ENCODE assay signal across 18 mouse cellular contexts in the genomic region with DNA sequence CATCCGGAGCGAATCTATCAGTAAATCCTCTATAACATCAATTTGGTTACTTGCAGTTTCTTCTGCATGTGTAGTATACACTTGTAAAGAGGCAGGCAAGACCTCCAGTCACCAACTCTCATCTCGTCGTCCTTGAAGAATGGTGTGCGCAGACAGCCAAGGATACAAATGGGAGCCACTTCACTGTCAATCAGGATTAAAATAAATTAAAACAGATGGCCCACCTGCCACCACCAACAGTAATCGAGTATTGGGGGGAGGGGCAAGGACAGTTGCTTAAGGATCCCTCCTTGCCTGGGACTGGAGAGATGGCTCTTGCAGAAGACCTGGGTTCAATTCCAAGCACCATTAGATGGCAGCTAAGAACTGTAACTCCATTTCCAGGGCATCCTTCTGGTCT. TPM values are rescaled to one million over a fixed set of nuclear protein-coding genes. Genes with fewer than 3 reads are reported as not detected.
"Had no signal": no experiment of that assay in that cellular context is flagged by ENCODE, and none has a peak within 500 bp of the region (broad histone marks: within the 10 kb centered on the region; RNA-seq: fewer than 3 reads in every experiment).

No protein-coding gene starts in this region.

- H3K36me3 ChIP-seq: midbrain, embryonic 15.5 days; stomach, embryonic 15.5 days had no signal

- DNase-seq: kidney, adult 11 months; kidney, adult 8-10 months; kidney, postnatal 14 days; kidney, postnatal 4 days; liver, embryonic 13.5 days; lung, adult 2 months; right cerebral cortex, adult 18-20 months; right cerebral cortex, postnatal 25 days; spleen, adult 18-20 months; thymus, postnatal 25 days had no signal

- H3K27ac ChIP-seq: kidney, embryonic 15.5 days; liver, embryonic 13.5 days; macrophage; midbrain, embryonic 15.5 days; neural tube, embryonic 13.5 days; stomach, embryonic 15.5 days had no signal

- H3K4me3 ChIP-seq: kidney, embryonic 15.5 days; liver, embryonic 13.5 days; midbrain, embryonic 15.5 days; myocyte; neural tube, embryonic 13.5 days; stomach, embryonic 15.5 days had no signal

- H3K9ac ChIP-seq: kidney, embryonic 15.5 days; liver, embryonic 13.5 days; midbrain, embryonic 15.5 days; neural tube, embryonic 13.5 days; stomach, embryonic 15.5 days had no signal

- ATAC-seq: midbrain, embryonic 15.5 days had no signal

- H3K27me3 ChIP-seq: kidney, embryonic 15.5 days; midbrain, embryonic 15.5 days; neural tube, embryonic 13.5 days; stomach, embryonic 15.5 days had no signal

- H3K9me3 ChIP-seq: kidney, embryonic 15.5 days; liver, embryonic 13.5 days; midbrain, embryonic 15.5 days; neural tube, embryonic 13.5 days; stomach, embryonic 15.5 days had no signal

- H3K4me2 ChIP-seq: kidney, embryonic 15.5 days; liver, embryonic 13.5 days; midbrain, embryonic 15.5 days; neural tube, embryonic 13.5 days; stomach, embryonic 15.5 days had no signal

RNA-seq across cellular contexts. Expression of gene Cep295nl, which starts 49.6 kb away (rescaled TPM):
- total RNA-seq: liver, adult 2 months had no signal
- polyA plus RNA-seq: liver, adult 2 months; liver, embryonic 13.5 days; liver, embryonic 16.5 days had no signal
